Mouse (Mus musculus) myocyte (in vitro differentiated cells): ENCODE measurements around the gene Elk4. TPM values are rescaled to one million over a fixed set of nuclear protein-coding genes. Genes with fewer than 3 reads are reported as not detected.

Source experiments
- H3K27me3 ChIP-seq: one replicate; pipeline ENCODE4 v1.6.1; 2011; ENCODE audit not compliant: control insufficient read depth, insufficient read depth, insufficient read length
- H3K36me3 ChIP-seq: one replicate; pipeline ENCODE4 v1.6.1; 2011; ENCODE audit not compliant: control insufficient read depth, insufficient read depth
- H3K4me2 ChIP-seq: one replicate; pipeline ENCODE4 v1.6.1; 2011; ENCODE audit warnings: low read depth, control low read depth
- H3K4me3 ChIP-seq: one replicate; pipeline ENCODE4 v1.5.1; 2011; ENCODE audit warnings: mild to moderate bottlenecking, control low read depth, moderate library complexity
- H3K79me2 ChIP-seq: one replicate; pipeline ENCODE4 v1.6.1; 2011; ENCODE audit not compliant: control insufficient read depth, insufficient read depth
- H3ac ChIP-seq: one replicate; pipeline ENCODE4 v1.6.1; 2011; ENCODE audit not compliant: control insufficient read depth, insufficient read length
- CEBPB ChIP-seq: IDR thresholded peaks from 2 replicates; pipeline ENCODE4 v1.6.1; 2011; ENCODE audit warnings: mild to moderate bottlenecking, moderate library complexity; ENCODE audit not compliant: poor library complexity, insufficient read depth, severe bottlenecking
- MYOD1 ChIP-seq, 3 experiments: IDR thresholded peaks; one replicate each; pipeline ENCODE4 v1.6.1; 2011; ENCODE audit warnings: control low read depth in 2 of 3, low read depth in 2 of 3, mild to moderate bottlenecking in 2 of 3, moderate library complexity in 1 of 3; ENCODE audit not compliant: insufficient read length in 2 of 3, control insufficient read depth in 1 of 3
- MYOG ChIP-seq, 3 experiments: IDR thresholded peaks; one replicate each; pipeline ENCODE4 v1.6.1; 2011; ENCODE audit warnings: control low read depth in 2 of 3, low read depth in 2 of 3, mild to moderate bottlenecking in 2 of 3; ENCODE audit not compliant: insufficient read length in 2 of 3, control insufficient read depth in 1 of 3, insufficient read depth in 1 of 3
- POLR2A ChIP-seq: IDR thresholded peaks from one replicate; pipeline ENCODE4 v1.6.1; 2011; ENCODE audit warnings: low read depth, mild to moderate bottlenecking, control low read depth, moderate library complexity; ENCODE audit not compliant: insufficient read length
- POLR2AphosphoS2 ChIP-seq: IDR thresholded peaks from one replicate; pipeline ENCODE4 v1.6.1; 2011; ENCODE audit warnings: low read depth, control low read depth; ENCODE audit not compliant: insufficient read length
- REST ChIP-seq: IDR thresholded peaks from one replicate; pipeline ENCODE4 v1.6.1; 2011; ENCODE audit warnings: mild to moderate bottlenecking, control low read depth, moderate library complexity; ENCODE audit not compliant: insufficient read depth, insufficient read length
- SRF ChIP-seq: IDR thresholded peaks from one replicate; pipeline ENCODE4 v1.6.1; 2011; ENCODE audit warnings: low read depth; ENCODE audit not compliant: control insufficient read depth, insufficient read length
- TCF12 ChIP-seq: IDR thresholded peaks from one replicate; pipeline ENCODE4 v1.6.1; 2011; ENCODE audit warnings: mild to moderate bottlenecking, control low read depth; ENCODE audit not compliant: poor library complexity, insufficient read depth, severe bottlenecking
- TCF3 ChIP-seq: IDR thresholded peaks from one replicate; pipeline ENCODE4 v1.6.1; 2011; ENCODE audit warnings: low read depth, control low read depth; ENCODE audit not compliant: insufficient read length
- USF1 ChIP-seq: IDR thresholded peaks from one replicate; pipeline ENCODE4 v1.6.1; 2011; ENCODE audit warnings: low read depth, mild to moderate bottlenecking, control low read depth, moderate library complexity
- polyA plus RNA-seq: library from polyadenylated mRNA; unstranded; fragments of >200 nt; fragmentation: generic; extraction: Trizol; gene quantifications from one replicate; pipeline ENCODE4 v1.2.1, GENCODE M21; 2012; ENCODE audit warnings: missing spikeins

The Elk4 gene
- polyA plus RNA-seq, 1 experiment = 12.4 TPM

- Histone ChIP-seq H3ac (no peak overlapping the region), H3K36me3 (no peaks in the 10 kb centered on the region), H3K4me2 (no peak overlapping the region), H3K79me2 (no peaks in the 10 kb centered on the region), H3K27me3 (peaks cover 78% of the 10 kb centered on the region), H3K4me3 (no peak overlapping the region)
- TF ChIP-seq REST (no peak), CEBPB (no peak)
Measured at GRCm38 (mm10) chr1:131968983-131969382, 38.4 kb upstream of the Elk4 start.

DNA sequence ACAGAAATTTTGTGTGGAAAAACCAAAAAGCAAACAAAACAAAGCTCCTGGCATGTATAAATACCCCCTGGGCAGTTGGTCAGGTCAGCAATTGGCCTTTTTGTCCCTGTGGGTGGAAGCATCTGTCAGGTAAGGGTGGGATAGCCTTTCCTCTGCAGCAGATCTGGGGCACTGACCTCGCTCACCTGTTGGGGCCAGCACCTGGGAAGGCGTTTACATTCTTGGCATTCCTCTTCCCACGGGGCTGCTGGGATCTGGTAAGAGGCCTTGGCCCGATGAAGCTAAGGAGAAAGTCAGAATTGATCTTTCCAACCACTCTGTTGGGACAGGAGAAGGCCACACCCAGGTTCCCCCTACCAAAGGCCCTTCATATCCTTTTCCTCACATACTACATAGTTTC, 37.6 kb upstream of the Elk4 start:
- Histone ChIP-seq H3K27me3 (peaks cover 78% of the 10 kb centered on the region), H3K36me3 (no peaks in the 10 kb centered on the region), H3K4me2 (no peak overlapping the region), H3ac (no peak overlapping the region), H3K79me2 (no peaks in the 10 kb centered on the region), H3K4me3 (no peak overlapping the region)
- no peak for TF ChIP-seq POLR2A
- TF ChIP-seq MYOD1 (IDR thresholded peaks at IDR 0.05; ENCODE audit: control insufficient read depth in 1 of 3, insufficient read length in 2 of 3, low read depth in 2 of 3) = no peak
- TF ChIP-seq TCF3 = no peak

DNA sequence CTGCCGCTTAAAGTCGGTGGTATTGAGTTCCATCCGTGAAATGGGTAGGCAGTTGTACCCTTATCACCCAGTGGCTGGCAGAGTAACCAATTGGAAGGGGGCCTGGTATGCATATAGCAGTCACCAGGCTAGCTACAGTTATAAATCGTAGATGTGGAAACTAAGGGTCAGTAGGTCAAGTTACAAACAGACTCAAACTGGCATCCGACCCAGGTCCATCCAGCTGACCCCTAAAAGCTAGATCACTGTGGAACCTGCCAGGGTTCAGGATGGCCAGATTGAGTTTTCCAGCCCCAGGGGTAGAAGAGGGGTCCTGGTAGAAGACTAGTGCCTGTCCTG, 37.1 kb upstream of the Elk4 start:
- Histone ChIP-seq H3K79me2 (no peaks in the 10 kb centered on the region), H3K4me3 (no peak overlapping the region), H3K36me3 (no peaks in the 10 kb centered on the region), H3ac (no peak overlapping the region), H3K4me2 (no peak overlapping the region), H3K27me3 (peaks cover 80% of the 10 kb centered on the region)
- TF ChIP-seq POLR2A (no peak), TCF3 (no peak), MYOG (IDR thresholded peaks at IDR 0.05; ENCODE audit: control insufficient read depth in 1 of 3, insufficient read depth in 1 of 3, insufficient read length in 2 of 3, low read depth in 2 of 3) (no peak), POLR2AphosphoS2 (no peak)

GRCm38 (mm10) chr1:131970661-131971520, 36.5 kb upstream of the Elk4 start:
- H3K36me3 ChIP-seq = no peaks in the 10 kb centered on the region
- H3K4me3 ChIP-seq = no peak overlapping the region
- no peak overlapping the region for H3K4me2 ChIP-seq
- peaks cover 80% of the 10 kb centered on the region for H3K27me3 ChIP-seq
- TF ChIP-seq USF1 (no peak), MYOD1 (IDR thresholded peaks at IDR 0.05; ENCODE audit: control insufficient read depth in 1 of 3, insufficient read length in 2 of 3, low read depth in 2 of 3) (peak in 1 of 3 experiments; percentile 5), MYOG (IDR thresholded peaks at IDR 0.05; ENCODE audit: control insufficient read depth in 1 of 3, insufficient read depth in 1 of 3, insufficient read length in 2 of 3, low read depth in 2 of 3) (peak in 1 of 3 experiments; percentile 36)
- no peaks in the 10 kb centered on the region for H3K79me2 ChIP-seq
- no peak overlapping the region for H3ac ChIP-seq

- no peak overlapping the region for H3K4me3 ChIP-seq
- H3K36me3 ChIP-seq = no peaks in the 10 kb centered on the region
- H3K27me3 ChIP-seq = peaks cover 78% of the 10 kb centered on the region
- no peaks in the 10 kb centered on the region for H3K79me2 ChIP-seq
- no peak overlapping the region for H3K4me2 ChIP-seq
- TF ChIP-seq USF1 (no peak), SRF (no peak), MYOD1 (IDR thresholded peaks at IDR 0.05; ENCODE audit: control insufficient read depth in 1 of 3, insufficient read length in 2 of 3, low read depth in 2 of 3) (no peak), TCF12 (no peak), CEBPB (no peak)
- no peak overlapping the region for H3ac ChIP-seq
Measured at GRCm38 (mm10) chr1:131971771-131972497, 35.5 kb upstream of the Elk4 start.
